Mouse (Mus musculus): ENCODE measurements around the gene Eif5.
"Not testable (repeated sequence)": the region's sequence is repeated elsewhere in the genome, so short reads cannot be mapped to it uniquely, and the experiment has no call there.

The Eif5 gene

GRCm38 (mm10) chr12:111537796-111538291 lies at the start of gene Eif5:
Gene Eif5, plus strand, starts transcription at chr12:111538016.
- DNase-seq, result peak; percentile 99

GRCm38 (mm10) chr12:111489261-111489865 lies 48.5 kb upstream of the Eif5 start:
- DNase-seq, result no peak

GRCm38 (mm10) chr12:111494931-111495330 lies 42.9 kb upstream of the Eif5 start:
- DNase-seq, result no peak

- no peak for DNase-seq
Observed at GRCm38 (mm10) chr12:111497076-111497475, 40.7 kb upstream of the Eif5 start.

GRCm38 (mm10) chr12:111499617-111500016 lies 38.2 kb upstream of the Eif5 start:
- no peak for DNase-seq

- DNase-seq, result no peak
Observed at GRCm38 (mm10) chr12:111500725-111501124, 37.1 kb upstream of the Eif5 start.

- no peak for DNase-seq
Observed at GRCm38 (mm10) chr12:111503063-111503567, 34.7 kb upstream of the Eif5 start.

GRCm38 (mm10) chr12:111503571-111503970 lies 34.2 kb upstream of the Eif5 start:
- DNase-seq, result no peak

GRCm38 (mm10) chr12:111504904-111505303 lies 32.9 kb upstream of the Eif5 start:
- DNase-seq, result peak; percentile 96

GRCm38 (mm10) chr12:111507001-111507400 lies 30.8 kb upstream of the Eif5 start:
- DNase-seq, result no peak

GRCm38 (mm10) chr12:111507962-111508361 lies 29.9 kb upstream of the Eif5 start:
- no peak for DNase-seq

GRCm38 (mm10) chr12:111508438-111508837 lies 29.4 kb upstream of the Eif5 start:
- not testable (repeated sequence) for DNase-seq

GRCm38 (mm10) chr12:111512572-111513063 lies 25.2 kb upstream of the Eif5 start:
- no peak for DNase-seq

- DNase-seq, result no peak
Observed at GRCm38 (mm10) chr12:111513673-111514072, 24.1 kb upstream of the Eif5 start.

GRCm38 (mm10) chr12:111514231-111514792 lies 23.5 kb upstream of the Eif5 start:
- no peak for DNase-seq

- DNase-seq, result no peak
Observed at GRCm38 (mm10) chr12:111514874-111515649, 22.8 kb upstream of the Eif5 start.

- no peak for DNase-seq
Observed at GRCm38 (mm10) chr12:111515920-111516319, 21.9 kb upstream of the Eif5 start.

- no peak for DNase-seq
Observed at GRCm38 (mm10) chr12:111516826-111517225, 21.0 kb upstream of the Eif5 start.

- DNase-seq, result no peak
Observed at GRCm38 (mm10) chr12:111517901-111518300, 19.9 kb upstream of the Eif5 start.

- no peak for DNase-seq
Observed at GRCm38 (mm10) chr12:111518391-111518790, 19.4 kb upstream of the Eif5 start.

GRCm38 (mm10) chr12:111519821-111520220 lies 18.0 kb upstream of the Eif5 start:
- DNase-seq, result no peak

- DNase-seq, result no peak
Observed at GRCm38 (mm10) chr12:111520994-111521393, 16.8 kb upstream of the Eif5 start.

- DNase-seq, result no peak
Observed at GRCm38 (mm10) chr12:111524469-111524868, 13.3 kb upstream of the Eif5 start.

GRCm38 (mm10) chr12:111524883-111525282 lies 12.9 kb upstream of the Eif5 start:
- no peak for DNase-seq

Data from cerebellum, adult 8-10 months (tissue).